Mouse (Mus musculus) cerebellum, adult 9-10 months (tissue): ENCODE measurements at regions not wholly inside any gene's neighbourhood (a gene's known extent, or its start where the extent isn't known, plus 50 kb on each side); places are given as distances from the start of the nearest gene placed in this dataset.

Experiments used
- DNase-seq: peaks from one replicate; pipeline ENCODE4 v3.0.0; 2022

DNA sequence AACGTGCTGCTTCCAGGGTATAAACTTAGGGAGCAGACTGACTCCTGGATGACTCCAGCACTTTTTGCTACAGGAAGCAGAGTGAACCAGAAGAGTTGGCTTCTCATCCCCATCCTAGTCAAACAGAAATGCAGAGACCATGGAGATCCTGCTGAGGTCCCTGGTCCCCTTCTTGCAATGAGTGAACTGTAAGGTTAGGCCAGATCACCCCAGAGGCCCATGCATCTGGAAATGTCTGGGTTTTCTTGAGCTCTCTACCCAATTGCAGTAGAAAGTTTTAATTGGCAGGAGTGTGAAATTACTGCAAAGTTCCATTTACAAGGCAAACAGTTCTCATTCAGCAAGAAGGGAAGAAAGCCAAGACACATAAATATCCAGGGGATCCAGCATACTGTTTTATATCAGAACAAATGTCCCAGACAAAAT, 101.8 kb downstream of the Kctd12 start:
- DNase-seq, result no peak

DNA sequence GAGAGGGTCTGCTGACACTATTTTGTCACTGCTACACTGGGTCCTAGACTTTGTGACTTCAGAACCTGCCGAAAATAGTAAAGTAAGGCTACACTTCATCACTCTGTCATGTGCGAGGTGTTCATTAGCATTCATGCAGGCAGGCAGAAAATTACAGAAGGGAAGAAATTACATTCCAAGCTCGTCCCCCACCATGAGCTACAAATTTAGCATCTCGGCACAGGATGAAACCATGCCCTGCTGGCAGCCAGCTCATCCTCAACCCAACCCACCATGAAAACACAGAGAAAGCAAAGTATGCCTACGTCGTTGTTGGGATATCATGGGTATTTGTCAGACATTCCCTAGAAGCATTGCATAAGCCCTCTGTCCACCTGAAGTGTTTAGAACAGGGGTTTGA, 103.9 kb downstream of the Kctd12 start:
- no peak for DNase-seq

GRCm38 (mm10) chr14:102868160-102868559, 114.3 kb downstream of the Kctd12 start:
- no peak for DNase-seq

DNA sequence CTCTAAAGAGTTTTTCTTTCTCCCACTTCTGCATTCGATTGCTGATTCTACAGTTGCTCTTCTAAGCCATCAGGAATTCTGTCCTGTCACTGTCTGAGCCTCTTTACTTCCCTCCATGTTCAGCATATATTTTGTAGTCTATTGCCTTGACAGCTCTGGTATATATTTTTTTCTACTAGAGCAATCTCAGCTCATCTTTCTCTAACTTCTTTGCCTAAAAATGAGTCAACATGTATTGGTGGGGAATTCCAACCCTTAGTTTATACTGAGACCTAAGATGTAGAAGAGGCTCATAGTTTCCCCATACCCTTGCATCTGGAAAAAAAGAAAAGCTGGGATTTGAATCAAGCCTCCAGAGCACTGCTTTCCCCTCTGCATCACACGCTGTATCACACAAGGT, 114.7 kb downstream of the Kctd12 start:
- DNase-seq, result no peak

GRCm38 (mm10) chr14:102866511-102866910, 115.9 kb downstream of the Kctd12 start:
- DNase-seq, result peak; percentile 36

DNA sequence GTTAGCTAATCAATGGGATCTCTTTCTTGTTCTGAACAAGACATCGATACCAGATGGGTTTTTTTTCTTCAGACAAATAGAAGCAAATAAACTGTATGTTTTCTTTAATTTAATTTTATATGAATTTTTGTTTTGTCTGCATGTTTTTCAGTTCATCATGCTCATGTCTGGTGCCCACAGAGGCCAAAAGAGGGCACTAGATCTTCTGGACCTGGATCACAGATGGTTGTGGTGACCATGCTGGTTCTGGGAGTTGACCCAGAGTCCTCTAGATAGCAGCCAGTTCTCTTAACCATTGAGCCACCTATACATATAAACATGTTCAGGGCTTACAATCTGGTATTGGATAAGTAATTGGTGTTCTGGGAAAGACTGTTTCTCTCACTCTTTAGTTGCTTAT, 120.7 kb downstream of the Kctd12 start:
- DNase-seq, result no peak

GRCm38 (mm10) chr14:102859361-102859871, 123.0 kb downstream of the Kctd12 start:
- DNase-seq, result no peak

GRCm38 (mm10) chr14:102855264-102855840, 127.1 kb downstream of the Kctd12 start:
- DNase-seq, result no peak

GRCm38 (mm10) chr14:102843700-102844099, 138.7 kb downstream of the Kctd12 start:
- no peak for DNase-seq

DNA sequence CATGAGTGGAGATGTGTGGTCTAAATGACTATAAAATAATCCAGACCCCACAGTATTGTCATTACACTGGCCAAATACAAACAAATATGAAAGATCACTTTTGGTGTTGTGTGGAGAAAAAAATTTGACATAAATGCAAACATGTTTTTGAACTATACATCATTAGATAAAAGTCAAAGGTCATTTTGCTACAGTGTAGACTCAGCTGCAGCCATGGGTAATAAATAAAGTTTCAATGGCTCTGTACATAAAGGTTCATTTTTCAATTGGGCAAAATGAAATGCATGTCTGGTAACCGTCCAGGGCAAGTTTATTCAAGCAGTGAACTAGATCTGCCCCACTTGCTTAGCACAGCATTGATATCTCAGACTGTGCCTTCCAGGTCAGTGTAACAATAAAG, 144.8 kb downstream of the Kctd12 start:
- DNase-seq, result no peak

GRCm38 (mm10) chr14:102835118-102835769, 147.2 kb downstream of the Kctd12 start:
- DNase-seq, result no peak

DNA sequence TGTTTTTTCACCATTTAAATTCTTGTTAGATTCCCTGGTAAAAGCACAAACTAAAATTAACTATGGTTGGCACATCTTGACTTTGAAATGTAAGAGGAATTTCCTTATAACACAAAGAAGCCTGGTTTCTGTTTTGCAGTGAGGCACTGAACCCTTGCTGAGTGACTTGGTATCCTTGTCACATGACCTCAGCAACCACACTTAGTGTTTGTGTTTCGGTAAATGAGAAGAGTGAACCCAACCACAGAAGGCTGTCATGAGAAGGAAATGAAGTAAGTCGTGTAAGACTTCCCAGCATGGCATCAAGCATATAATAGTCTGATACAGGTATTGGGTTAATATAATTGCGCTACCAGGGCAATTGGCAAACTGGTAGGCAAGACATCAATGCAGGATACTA, 154.0 kb downstream of the Kctd12 start:
- DNase-seq, result no peak

GRCm38 (mm10) chr14:102827756-102828384, 154.6 kb downstream of the Kctd12 start:
- no peak for DNase-seq

- no peak for DNase-seq
Observed at GRCm38 (mm10) chr14:102825525-102825924, 156.9 kb downstream of the Kctd12 start.

- DNase-seq, result no peak
Observed at GRCm38 (mm10) chr14:102820663-102821062, 161.8 kb downstream of the Kctd12 start.

DNA sequence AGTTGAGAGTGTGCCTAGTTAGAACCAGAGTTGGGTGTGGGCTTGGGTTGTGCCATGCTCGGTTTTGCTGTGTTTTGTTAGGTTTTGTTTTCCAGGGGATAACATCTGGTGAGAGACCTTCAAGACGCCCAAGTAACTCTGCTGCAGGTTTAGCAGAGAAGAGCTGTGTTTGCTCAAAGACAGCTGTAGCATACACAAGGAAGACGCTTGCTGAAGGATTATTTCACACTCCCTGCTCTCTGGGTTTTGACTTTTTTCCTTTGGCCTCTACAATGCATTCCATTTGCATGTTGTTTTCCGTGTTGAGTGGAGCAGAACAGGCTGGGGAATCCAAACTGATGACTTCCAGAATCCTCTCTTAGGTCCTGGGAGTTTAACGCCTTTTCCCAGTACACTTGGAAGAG, 170.8 kb downstream of the Kctd12 start:
- no peak for DNase-seq

DNA sequence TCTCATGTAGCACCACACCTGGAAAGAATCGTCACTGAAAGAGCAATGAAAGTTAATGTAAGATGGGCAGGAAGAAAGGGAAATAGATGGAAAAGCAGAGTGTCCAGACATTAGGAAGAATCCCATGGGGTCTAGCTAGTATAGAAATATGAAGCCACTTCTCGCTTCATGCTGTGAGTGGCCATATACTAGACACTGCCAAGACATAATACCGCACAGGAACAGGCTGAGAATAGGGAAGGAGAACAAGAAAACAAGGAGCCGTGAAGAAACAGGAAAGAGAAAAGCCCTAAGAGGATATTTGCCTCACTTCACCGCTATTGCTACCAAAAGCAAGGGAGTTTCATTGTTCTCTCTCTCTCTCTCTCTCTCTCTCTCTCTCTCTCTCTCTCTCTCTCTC, 171.4 kb downstream of the Kctd12 start:
- DNase-seq, result no peak

- DNase-seq, result no peak
Observed at GRCm38 (mm10) chr14:102810121-102810921, 172.1 kb downstream of the Kctd12 start.

DNA sequence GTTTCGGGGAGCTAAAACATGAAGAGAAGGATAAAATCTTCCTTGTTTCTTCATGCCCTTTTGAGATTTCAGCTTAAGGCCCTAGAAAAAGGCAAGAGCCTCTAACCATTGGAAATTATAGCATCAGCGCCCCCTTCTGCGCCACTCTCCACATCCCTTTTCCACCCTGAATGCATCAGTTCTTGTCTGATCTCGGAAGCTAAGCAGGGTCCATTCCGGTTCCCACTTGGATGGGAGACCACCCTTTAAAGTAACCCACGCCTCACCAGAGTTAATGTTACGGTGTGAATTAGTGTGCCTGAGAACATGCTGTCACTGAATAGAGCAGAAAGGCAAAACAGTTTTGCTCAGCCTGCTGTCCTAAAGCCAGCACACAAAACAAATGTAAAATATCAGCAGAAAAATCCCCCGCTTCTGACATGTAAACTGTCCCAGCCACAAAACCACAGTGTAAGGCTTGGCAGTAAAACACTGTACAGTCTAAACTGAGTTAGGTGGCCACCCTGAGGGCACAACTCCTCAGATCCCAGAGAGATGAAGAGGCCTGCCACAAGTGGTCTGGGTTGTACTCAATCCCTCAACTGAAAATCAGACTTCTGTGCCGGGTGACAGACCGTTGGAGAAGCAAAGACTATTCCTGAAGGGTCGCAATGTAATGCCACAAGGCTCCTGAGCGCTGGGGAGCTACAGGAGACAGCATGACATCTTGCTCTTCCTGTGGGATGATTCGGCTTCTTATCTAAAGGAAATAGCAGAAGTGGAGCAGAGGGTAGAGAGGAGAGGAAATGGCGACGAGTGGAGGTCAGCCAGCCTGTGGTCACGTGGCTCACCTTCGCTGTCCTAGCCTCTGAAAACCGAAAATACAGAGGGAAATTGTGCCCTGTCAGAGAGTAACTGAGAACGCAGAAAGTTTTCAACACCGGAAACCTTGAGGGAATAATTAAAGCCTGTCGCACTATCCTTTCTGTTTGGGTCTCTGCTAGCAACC, 176.2 kb downstream of the Kctd12 start:
- no peak for DNase-seq

DNA sequence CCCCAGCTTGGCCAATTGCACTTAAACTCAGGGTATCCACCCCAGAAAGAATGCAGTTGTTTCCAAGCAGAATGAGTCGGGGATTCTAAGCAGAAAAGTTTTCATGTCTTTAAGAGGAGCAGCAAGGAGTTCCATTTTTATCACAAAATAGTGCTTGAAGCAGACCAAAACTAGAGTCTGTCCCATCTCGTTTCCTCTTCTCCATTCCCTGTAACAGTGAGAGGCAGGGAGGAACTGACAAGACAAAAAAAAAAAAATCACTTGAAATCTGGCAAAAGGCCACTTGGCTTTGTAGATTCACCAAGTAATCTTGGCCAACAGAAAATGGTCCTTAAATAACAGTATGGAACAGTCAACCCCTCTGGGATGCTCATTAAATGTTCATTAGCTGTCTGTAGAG, 186.8 kb downstream of the Kctd12 start:
- no peak for DNase-seq

DNA sequence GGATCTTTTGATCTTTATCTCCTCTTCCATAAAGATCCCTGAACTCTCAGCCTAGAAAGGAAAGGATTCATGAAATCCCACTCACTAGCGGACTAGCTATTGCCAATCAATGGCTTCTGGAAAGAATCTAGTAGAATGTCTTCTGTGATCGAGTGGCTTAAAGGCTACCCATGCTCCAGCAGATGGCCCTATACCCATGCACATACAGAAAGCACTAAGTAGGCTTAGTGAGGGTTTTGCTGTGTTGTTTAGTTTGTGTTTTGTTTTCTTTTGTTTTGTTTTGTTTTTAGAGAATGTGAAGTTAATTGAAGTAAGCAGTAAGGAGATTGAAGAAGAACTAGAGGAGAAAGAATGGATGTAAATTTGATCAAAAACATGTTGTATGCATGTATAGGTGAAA, 187.5 kb downstream of the Kctd12 start:
- peak; percentile 16 for DNase-seq

DNA sequence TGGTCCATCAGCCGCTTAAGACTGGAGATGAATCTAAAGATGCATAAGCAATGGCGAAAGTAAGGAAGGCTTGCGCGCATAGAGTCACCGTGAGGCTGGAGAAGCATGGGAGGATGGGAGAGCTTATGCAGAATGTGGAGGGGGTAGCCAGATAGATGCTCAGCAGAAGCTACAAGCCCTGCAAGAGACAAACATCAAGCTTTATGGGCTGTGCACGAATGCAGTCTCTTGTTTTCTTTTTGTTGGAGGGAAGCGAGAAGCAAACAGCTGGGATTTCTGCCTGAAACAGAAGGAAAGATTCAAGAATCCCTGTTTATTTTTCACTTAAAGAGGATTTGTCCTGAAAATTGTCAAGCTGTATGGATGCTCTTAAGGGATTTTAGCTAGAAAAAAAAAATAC, 188.7 kb downstream of the Kctd12 start:
- no peak for DNase-seq
